ENCODE assay signal across 8 mouse cellular contexts in genomic region chr19:21050994-21051721, GRCm38 (mm10).
A peak's percentile ranks its signal among the peaks of the same experiment; 100 is the strongest.
DNase-seq lines count a peak whose midpoint lies in the region.
"Had no signal": no experiment of that assay in that cellular context is flagged by ENCODE, and none has a peak within 500 bp of the region (broad histone marks: within the 10 kb centered on the region; RNA-seq: fewer than 3 reads in every experiment).

No protein-coding gene starts in this region.

- DNase-seq in heart, adult 11 months, result peak; percentile 93
- DNase-seq in heart, adult 8-10 months (ENCODE audit: low spot score), result no peak
- peak; percentile 22 for DNase-seq in urinary bladder, postnatal 14 days (ENCODE audit: low spot score)
- no peak for DNase-seq in urinary bladder, postnatal 10 days (ENCODE audit: low spot score)
- DNase-seq in kidney, postnatal 36 days, result peak; percentile 39 to 46
- no peak for DNase-seq in yolk sac, embryonic 10.5 days (ENCODE audit: low spot score)
- DNase-seq in right cerebral cortex, postnatal 10 days (ENCODE audit: low spot score in 2 of 2), result no peak
- DNase-seq: right cerebral cortex, adult 18-20 months had no signal

Comparison
In these comparisons a context has a peak if more than half of its experiments do, and no peak if none do; other contexts are left out.
1. DNase-seq: peak in heart, adult 11 months (single experiment), urinary bladder, postnatal 14 days (single experiment) and kidney, postnatal 36 days (2 of 2); none in heart, adult 8-10 months (single experiment), urinary bladder, postnatal 10 days (single experiment), yolk sac, embryonic 10.5 days (single experiment) and right cerebral cortex, postnatal 10 days (0 of 2).